In genomic region chr4:70705128-70705752, GRCm38 (mm10) we compare ENCODE assay signal across 24 mouse cellular contexts.
"Had no signal": no experiment of that assay in that cellular context is flagged by ENCODE, and none has a peak within 500 bp of the region (broad histone marks: within the 10 kb centered on the region; RNA-seq: fewer than 3 reads in every experiment).

No protein-coding gene starts in this region.

- H3K9me3 ChIP-seq: heart, embryonic 13.5 days; heart, embryonic 15.5 days; hindbrain, embryonic 13.5 days; hindbrain, embryonic 15.5 days; kidney, embryonic 15.5 days; limb, embryonic 13.5 days had no signal

- H3K27ac ChIP-seq: heart, adult 2 months; heart, embryonic 13.5 days; heart, embryonic 15.5 days; hindbrain, embryonic 13.5 days; hindbrain, embryonic 15.5 days; hindbrain, postnatal 0 days; kidney, embryonic 15.5 days; kidney, postnatal 0 days; limb, embryonic 13.5 days had no signal

- ATAC-seq: hindbrain, postnatal 0 days; intestine, embryonic 16.5 days had no signal

- H3K9ac ChIP-seq: heart, embryonic 13.5 days; heart, embryonic 15.5 days; hindbrain, embryonic 13.5 days; hindbrain, embryonic 15.5 days; kidney, embryonic 15.5 days; limb, embryonic 13.5 days had no signal

- DNase-seq: gastrocnemius, postnatal 14 days; gastrocnemius, postnatal 36 days; heart, adult 11 months; heart, adult 2 months; heart, postnatal 14 days; heart, postnatal 36 days; kidney, adult 11 months; kidney, adult 2 months; kidney, adult 9 months; kidney, postnatal 14 days; kidney, postnatal 36 days; layer of hippocampus, adult 9-11 months; layer of hippocampus, postnatal 36 days; left cerebral cortex, postnatal 4 days had no signal

- H3K4me3 ChIP-seq: heart, adult 2 months; heart, embryonic 13.5 days; heart, embryonic 15.5 days; hindbrain, embryonic 13.5 days; hindbrain, embryonic 15.5 days; kidney, embryonic 15.5 days; limb, embryonic 13.5 days had no signal

- H3K4me2 ChIP-seq: heart, embryonic 11.5 days; heart, embryonic 13.5 days; heart, embryonic 15.5 days; hindbrain, embryonic 13.5 days; hindbrain, embryonic 15.5 days; kidney, embryonic 15.5 days; limb, embryonic 13.5 days had no signal

- H3K27me3 ChIP-seq: heart, embryonic 13.5 days; heart, embryonic 15.5 days; hindbrain, embryonic 13.5 days; hindbrain, embryonic 15.5 days; kidney, embryonic 15.5 days; limb, embryonic 13.5 days had no signal

- H3K36me3 ChIP-seq: heart, embryonic 13.5 days; heart, embryonic 15.5 days; hindbrain, embryonic 13.5 days; hindbrain, embryonic 15.5 days; kidney, embryonic 15.5 days; limb, embryonic 13.5 days had no signal

- H3K4me1 ChIP-seq: heart, embryonic 13.5 days; heart, embryonic 15.5 days; hindbrain, embryonic 13.5 days; hindbrain, embryonic 15.5 days; kidney, embryonic 15.5 days; limb, embryonic 13.5 days had no signal
